ENCODE assay signal across 9 mouse cellular contexts in genomic region chr14:21968978-21969377, GRCm38 (mm10). TPM values are rescaled to one million over a fixed set of nuclear protein-coding genes. Genes with fewer than 3 reads are reported as not detected.
DNase-seq lines count a peak whose midpoint lies in the region; ATAC-seq and TF ChIP-seq lines count a peak whose summit lies in the region.
"Had no signal": no experiment of that assay in that cellular context is flagged by ENCODE, and none has a peak within 500 bp of the region (broad histone marks: within the 10 kb centered on the region; RNA-seq: fewer than 3 reads in every experiment).

No protein-coding gene starts in this region.

- H3K4me3 ChIP-seq in midbrain, embryonic 10.5 days = no peak overlapping the region
- no peak overlapping the region for H3K4me3 ChIP-seq in midbrain, embryonic 15.5 days
- H3K4me3 ChIP-seq in cortical plate, adult 2 months (ENCODE audit: insufficient read depth, low read length) = no peak overlapping the region
- no peak overlapping the region for H3K4me3 ChIP-seq in kidney, embryonic 16.5 days (ENCODE audit: low read length)
- H3K4me3 ChIP-seq: liver, embryonic 13.5 days had no signal

- TF ChIP-seq CTCF in cortical plate, adult 2 months (IDR thresholded peaks at IDR 0.05; ENCODE audit: extremely low read depth, insufficient read depth, low read length) = peak; percentile 34

- peaks cover 25% of the 10 kb centered on the region for H3K4me1 ChIP-seq in midbrain, embryonic 10.5 days
- H3K4me1 ChIP-seq in midbrain, embryonic 15.5 days = no peaks in the 10 kb centered on the region
- no peaks in the 10 kb centered on the region for H3K4me1 ChIP-seq in cortical plate, adult 2 months (ENCODE audit: control insufficient read depth, insufficient read depth, low read length)
- peaks cover 9% of the 10 kb centered on the region for H3K4me1 ChIP-seq in kidney, embryonic 16.5 days (ENCODE audit: insufficient read depth, low read length)
- H3K4me1 ChIP-seq: liver, embryonic 13.5 days had no signal

- H3K27ac ChIP-seq in midbrain, embryonic 10.5 days (replicated peaks) = peak overlapping the region; percentile 15; the same call in 1 of the 2 replicates
- H3K27ac ChIP-seq in midbrain, embryonic 15.5 days = no peak overlapping the region
- H3K27ac ChIP-seq in cortical plate, adult 2 months (ENCODE audit: insufficient read depth, low read length) = no peak overlapping the region
- no peak overlapping the region for H3K27ac ChIP-seq in kidney, embryonic 16.5 days (ENCODE audit: low read length)
- H3K27ac ChIP-seq: liver, embryonic 13.5 days had no signal

- H3K4me2 ChIP-seq in midbrain, embryonic 15.5 days = no peak overlapping the region
- no peak overlapping the region for H3K4me2 ChIP-seq in kidney, embryonic 16.5 days (replicated peaks; ENCODE audit: low read depth, low read length)
- H3K4me2 ChIP-seq: liver, embryonic 13.5 days had no signal

- H3K36me3 ChIP-seq in midbrain, embryonic 10.5 days = no peaks in the 10 kb centered on the region
- H3K36me3 ChIP-seq in midbrain, embryonic 15.5 days (replicated peaks) = no peaks in the 10 kb centered on the region
- H3K36me3 ChIP-seq in kidney, embryonic 16.5 days (ENCODE audit: insufficient read depth, low read length) = no peaks in the 10 kb centered on the region
- H3K36me3 ChIP-seq: liver, embryonic 13.5 days had no signal

- peaks cover 66% of the 10 kb centered on the region for H3K27me3 ChIP-seq in midbrain, embryonic 10.5 days (ENCODE audit: low read depth, poor library complexity, severe bottlenecking)
- H3K27me3 ChIP-seq in midbrain, embryonic 15.5 days (replicated peaks) = no peaks in the 10 kb centered on the region
- H3K27me3 ChIP-seq in kidney, embryonic 16.5 days (ENCODE audit: insufficient read depth, low read length) = no peaks in the 10 kb centered on the region; the same call in 1 of the 2 replicates

- no peak overlapping the region for H3K9ac ChIP-seq in midbrain, embryonic 15.5 days
- H3K9ac ChIP-seq in kidney, embryonic 16.5 days (replicated peaks; ENCODE audit: low read length) = no peak overlapping the region
- H3K9ac ChIP-seq: liver, embryonic 13.5 days had no signal

- no peak; the same call in 1 of the 2 replicates for ATAC-seq in midbrain, embryonic 15.5 days (replicated peaks)
- peak; percentile 83 for ATAC-seq in kidney, embryonic 16.5 days (ENCODE audit: low FRiP score, low TSS enrichment)

- WGBS in midbrain, embryonic 10.5 days = 4% methylated on average over 4 of the region's 4 CpGs
- WGBS in midbrain, embryonic 15.5 days = 20% methylated on average over 4 of the region's 4 CpGs
- WGBS in kidney, embryonic 16.5 days = 39% methylated on average over 4 of the region's 4 CpGs

- H3K9me3 ChIP-seq in midbrain, embryonic 10.5 days (replicated peaks) = no peaks in the 10 kb centered on the region
- H3K9me3 ChIP-seq in midbrain, embryonic 15.5 days = no peaks in the 10 kb centered on the region
- no peaks in the 10 kb centered on the region for H3K9me3 ChIP-seq in kidney, embryonic 16.5 days (ENCODE audit: low read length)
- H3K9me3 ChIP-seq: liver, embryonic 13.5 days had no signal

- no peak for TF ChIP-seq POLR2A in cortical plate, adult 2 months (IDR thresholded peaks at IDR 0.05; ENCODE audit: extremely low read depth, insufficient read depth, low read length)

- peak; percentile 84 for DNase-seq in midbrain, embryonic 10.5 days (ENCODE audit: low spot score)
- DNase-seq in heart, adult 8-10 months (ENCODE audit: low spot score) = peak; percentile 48
- peak; percentile 71 to 73 for DNase-seq in lung, adult 18-20 months
- DNase-seq in ovary, postnatal 14 days (ENCODE audit: low spot score) = peak; percentile 78
- DNase-seq in urinary bladder, postnatal 10 days (ENCODE audit: low spot score) = peak; percentile 41
- DNase-seq: liver, embryonic 13.5 days had no signal

RNA-seq across cellular contexts. Expression of gene Zfp503, which starts 20.4 kb away (rescaled TPM):
- polyA plus RNA-seq in midbrain, embryonic 10.5 days (2016; fragmentation: Nextera tagmentation; extraction: Ambion mirVana) = 11.2 and 13.0 TPM in 2 replicates
- 5.8 and 5.9 TPM in 2 replicates for polyA plus RNA-seq in midbrain, embryonic 15.5 days (2015; fragmentation: Nextera tagmentation; extraction: Ambion mirVana)
- polyA plus RNA-seq in cortical plate, adult 2 months (2012; rRNA removed) = 1.4 and 1.9 TPM in 2 replicates
- total RNA-seq in heart, adult 8-10 months (2022) = 1 to 10 TPM; 1.9 to 2.2 (median 2.2) TPM
- 24.6 and 27.5 TPM in 2 replicates for polyA plus RNA-seq in kidney, embryonic 16.5 days (2015; fragmentation: Nextera tagmentation; extraction: Ambion mirVana)

RNA-seq across cellular contexts. Expression of gene Lrmda, which starts 50.5 kb away (rescaled TPM):
- 0.38 TPM in 1 of 2 replicates, not detected in the other for polyA plus RNA-seq in midbrain, embryonic 10.5 days (2016; fragmentation: Nextera tagmentation; extraction: Ambion mirVana)
- polyA plus RNA-seq in midbrain, embryonic 15.5 days (2015; fragmentation: Nextera tagmentation; extraction: Ambion mirVana) = 0.31 and 0.32 TPM in 2 replicates
- 0.28 and 0.65 TPM in 2 replicates for polyA plus RNA-seq in cortical plate, adult 2 months (2012; rRNA removed)
- total RNA-seq in heart, adult 8-10 months (2022) = 1 to 10 TPM; 1.8 to 3.0 (median 2.4) TPM
- polyA plus RNA-seq in kidney, embryonic 16.5 days (2015; fragmentation: Nextera tagmentation; extraction: Ambion mirVana) = 0.45 and 0.76 TPM in 2 replicates
